Mouse (Mus musculus): ENCODE data around the gene Vmn1r157.
"Not testable (repeated sequence)": the region's sequence is repeated elsewhere in the genome, so short reads cannot be mapped to it uniquely, and the experiment has no call there.

Vmn1r157 gene

DNA sequence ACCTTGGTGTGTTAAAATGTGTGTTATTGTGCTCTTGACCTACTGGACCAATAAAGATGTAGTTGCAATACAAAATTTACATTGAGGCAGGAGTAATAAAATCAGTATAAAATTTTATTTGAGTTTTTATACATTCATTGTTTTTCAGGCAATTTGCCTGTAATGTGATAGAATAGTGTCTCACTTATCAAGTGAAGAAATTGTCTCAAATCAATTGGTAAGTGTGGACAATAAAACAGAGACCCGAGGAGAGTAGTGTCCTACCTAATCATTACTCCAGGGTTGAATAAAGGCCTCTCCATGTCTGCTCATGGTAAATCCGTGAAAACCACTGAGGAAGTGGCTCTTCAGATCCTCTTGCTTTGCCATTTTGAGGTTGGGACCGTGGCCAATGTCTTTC, at the start of gene Vmn1r157:
Vmn1r157 (plus strand) TSS at position 301 of the 400 bp plus-strand sequence.
- DNase-seq: not testable (repeated sequence)

DNA sequence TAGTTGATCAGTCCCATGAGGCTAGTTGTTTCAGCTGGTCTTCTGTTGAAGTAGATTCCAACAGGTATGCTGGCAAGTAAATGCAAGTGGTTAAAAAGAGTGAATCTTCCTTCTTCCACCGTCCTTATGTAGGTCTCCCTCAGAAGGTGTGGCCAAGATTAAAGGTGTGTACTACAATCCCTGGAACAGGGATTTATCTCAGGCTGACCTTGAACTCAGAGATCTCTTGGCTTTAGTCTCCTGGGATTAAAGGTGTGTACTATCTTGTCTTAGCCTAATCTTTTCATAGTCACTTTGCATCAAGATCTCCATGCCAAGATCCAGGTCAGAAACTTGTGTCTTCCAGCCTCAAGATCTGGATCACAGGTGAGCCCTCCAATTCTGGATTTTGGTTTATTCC, 41.9 kb upstream of the Vmn1r157 start, which contains the start of gene Gm4567:
Gm4567 (minus strand) TSS at position 101 of the 400 bp plus-strand sequence.
- not testable (repeated sequence) for DNase-seq

DNA sequence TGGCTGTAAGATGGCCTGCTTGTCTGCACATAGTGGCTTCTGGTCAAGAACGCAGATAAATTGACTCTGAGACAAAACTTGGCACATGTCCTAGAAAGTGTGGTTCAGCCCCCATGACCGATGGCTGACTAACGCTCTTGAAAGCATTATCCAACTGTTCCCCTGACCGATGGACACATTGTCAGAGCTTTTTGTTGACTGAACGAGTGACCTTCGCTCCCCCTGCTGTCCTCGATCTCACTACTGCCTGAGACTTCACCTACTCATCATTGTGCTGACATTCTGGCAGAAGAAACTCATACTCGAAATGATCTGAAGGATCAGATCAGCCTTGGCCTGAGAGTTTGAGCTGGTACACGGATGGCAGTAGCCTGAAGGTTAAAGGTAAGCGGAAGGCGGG, 14.5 kb downstream of the Vmn1r157 start:
- DNase-seq: not testable (repeated sequence)

DNA sequence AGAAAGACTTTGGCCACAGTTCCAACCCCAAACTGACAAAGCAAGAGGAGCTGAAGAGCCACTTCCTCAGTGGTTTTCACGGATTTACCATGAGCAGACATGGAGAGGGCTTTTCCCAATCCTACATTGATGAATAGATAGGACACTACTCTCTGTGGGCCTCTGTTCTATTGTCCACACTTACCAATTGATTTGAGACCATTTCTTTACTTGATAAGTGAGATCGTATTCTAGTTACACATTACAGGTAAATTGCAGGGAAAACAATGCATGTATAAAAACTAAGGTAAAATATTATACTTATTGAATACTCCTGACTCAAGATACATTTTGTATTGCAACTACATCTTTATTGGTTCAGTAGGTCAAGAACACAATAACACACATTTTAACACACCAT, 29.2 kb downstream of the Vmn1r157 start, which contains the start of gene Vmn1r158:
Vmn1r158 (minus strand) TSS at position 101 of the 400 bp plus-strand sequence.
- not testable (repeated sequence) for DNase-seq

Measured in kidney, postnatal 25 days (tissue).